Mouse (Mus musculus) hindbrain, embryonic 15.5 days (tissue): ENCODE measurements around the gene Slc1a1. TPM values are rescaled to one million over a fixed set of nuclear protein-coding genes. Genes with fewer than 3 reads are reported as not detected.
A peak's percentile ranks its signal among the peaks of the same experiment; 100 is the strongest.

Experiments
- ATAC-seq: fragments of 200-750 bp; cut with Nextera tagmentation; 2 replicates; pipeline ENCODE4 v1.8.0; 2017; ENCODE audit warnings: low read depth, moderate number of reproducible peaks, moderate TSS enrichment; ENCODE audit not compliant: low FRiP score
- H3K27ac ChIP-seq: fragments of 300-500 bp; sonication (generic); replicated peaks from 2 replicates; pipeline ENCODE4 v1.5.1; 2015; ENCODE audit warnings: mild to moderate bottlenecking, inconsistent platforms
- H3K27me3 ChIP-seq: fragments of 300-500 bp; sonication (generic); 2 replicates; pipeline ENCODE4 v1.6.1; 2015; ENCODE audit warnings: control low read depth, inconsistent platforms
- H3K36me3 ChIP-seq: fragments of 300-500 bp; sonication (generic); 2 replicates; pipeline ENCODE4 v1.6.1; 2015; ENCODE audit warnings: control low read depth, inconsistent platforms
- H3K4me1 ChIP-seq: fragments of 300-500 bp; sonication (generic); replicated peaks from 2 replicates; pipeline ENCODE4 v1.6.1; 2015; ENCODE audit warnings: control low read depth, inconsistent platforms
- H3K4me2 ChIP-seq: fragments of 300-500 bp; sonication (generic); 2 replicates; pipeline ENCODE4 v1.6.1; 2015; ENCODE audit warnings: moderate library complexity, mild to moderate bottlenecking, inconsistent platforms
- H3K4me3 ChIP-seq: fragments of 300-500 bp; sonication (generic); 2 replicates; pipeline ENCODE4 v1.5.1; 2015; ENCODE audit warnings: mild to moderate bottlenecking, inconsistent platforms
- H3K9ac ChIP-seq: fragments of 300-500 bp; sonication (generic); 2 replicates; pipeline ENCODE4 v1.6.1; 2015; ENCODE audit warnings: inconsistent platforms
- H3K9me3 ChIP-seq: fragments of 300-500 bp; sonication (generic); 2 replicates; pipeline ENCODE4 v1.6.1; 2016; ENCODE audit warnings: control low read depth, inconsistent platforms
- WGBS: fragments of 180-500 bp; shearing (Covaris S2); methylation state at CpG from one replicate; pipeline ENCODE4 v1.1.7; 2015; 5-methylcytosine and 5-hydroxymethylcytosine counted together
- polyA plus RNA-seq: library from polyadenylated mRNA; unstranded; fragments of >200 nt; fragmentation: Nextera tagmentation; extraction: Ambion mirVana; gene quantifications from 2 replicates; pipeline ENCODE4 v1.2.1, GENCODE M21; 2015

The Slc1a1 gene
- polyA plus RNA-seq, 1 experiment from 2014 or later, result 44.5 TPM

- Histone ChIP-seq H3K4me3 (no peak overlapping the region), H3K9me3 (no peaks in the 10 kb centered on the region), H3K27me3 (no peaks in the 10 kb centered on the region), H3K4me1 (no peaks in the 10 kb centered on the region), H3K9ac (no peak overlapping the region), H3K4me2 (no peak overlapping the region), H3K36me3 (no peaks in the 10 kb centered on the region), H3K27ac (no peak overlapping the region)
- no peak for ATAC-seq
Measured at GRCm38 (mm10) chr19:28929034-28929433, 94.2 kb downstream of the Slc1a1 start.

DNA sequence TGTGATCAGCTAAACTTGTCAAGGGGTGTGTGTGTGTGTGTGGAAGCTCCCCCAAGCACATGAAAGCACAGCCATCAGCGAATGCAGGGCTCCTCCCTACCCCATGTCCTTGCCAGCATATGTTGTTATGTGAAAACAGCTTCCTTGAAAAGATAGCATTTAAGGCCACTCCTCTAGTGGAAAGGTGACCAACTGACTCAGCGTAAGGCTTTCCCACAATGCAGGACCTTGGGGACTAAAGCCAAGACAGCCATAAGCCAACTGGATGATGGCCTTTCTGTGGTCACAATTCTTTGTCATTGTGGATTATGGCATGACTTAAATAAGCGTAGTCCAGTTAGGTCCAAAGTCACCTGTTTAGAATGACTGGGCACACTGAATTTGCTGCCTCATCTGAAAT lies 100.0 kb downstream of the Slc1a1 start:
- Histone ChIP-seq H3K36me3 (no peaks in the 10 kb centered on the region), H3K4me3 (no peak overlapping the region), H3K9me3 (no peaks in the 10 kb centered on the region), H3K27me3 (no peaks in the 10 kb centered on the region), H3K4me2 (no peak overlapping the region), H3K9ac (no peak overlapping the region), H3K27ac (no peak overlapping the region), H3K4me1 (no peaks in the 10 kb centered on the region)
- 88% methylated on average over 3 of the region's 3 CpGs for WGBS
- ATAC-seq, result no peak

- Histone ChIP-seq H3K27ac (no peak overlapping the region), H3K36me3 (no peaks in the 10 kb centered on the region), H3K4me1 (no peaks in the 10 kb centered on the region), H3K4me2 (no peak overlapping the region), H3K9me3 (no peaks in the 10 kb centered on the region), H3K9ac (no peak overlapping the region), H3K27me3 (no peaks in the 10 kb centered on the region), H3K4me3 (no peak overlapping the region)
- no peak for ATAC-seq
- 76% methylated on average over 9 of the region's 9 CpGs for WGBS
Measured at GRCm38 (mm10) chr19:28940135-28940874, 105.5 kb downstream of the Slc1a1 start.

- Histone ChIP-seq H3K9ac (no peak overlapping the region), H3K4me1 (no peaks in the 10 kb centered on the region), H3K4me3 (no peak overlapping the region), H3K36me3 (no peaks in the 10 kb centered on the region), H3K9me3 (no peaks in the 10 kb centered on the region), H3K4me2 (no peak overlapping the region), H3K27me3 (no peaks in the 10 kb centered on the region), H3K27ac (no peak overlapping the region)
- ATAC-seq, result no peak
- 73% methylated on average over 4 of the region's 4 CpGs for WGBS
Measured at GRCm38 (mm10) chr19:28941271-28941670, 106.4 kb downstream of the Slc1a1 start.

GRCm38 (mm10) chr19:28946782-28947181 lies 111.9 kb downstream of the Slc1a1 start:
- Histone ChIP-seq H3K27ac (no peak overlapping the region), H3K4me1 (no peaks in the 10 kb centered on the region), H3K9me3 (no peaks in the 10 kb centered on the region), H3K4me2 (no peak overlapping the region), H3K36me3 (no peaks in the 10 kb centered on the region), H3K9ac (no peak overlapping the region), H3K4me3 (no peak overlapping the region), H3K27me3 (no peaks in the 10 kb centered on the region)
- ATAC-seq, result no peak
- 63% methylated on average over 4 of the region's 4 CpGs for WGBS

DNA sequence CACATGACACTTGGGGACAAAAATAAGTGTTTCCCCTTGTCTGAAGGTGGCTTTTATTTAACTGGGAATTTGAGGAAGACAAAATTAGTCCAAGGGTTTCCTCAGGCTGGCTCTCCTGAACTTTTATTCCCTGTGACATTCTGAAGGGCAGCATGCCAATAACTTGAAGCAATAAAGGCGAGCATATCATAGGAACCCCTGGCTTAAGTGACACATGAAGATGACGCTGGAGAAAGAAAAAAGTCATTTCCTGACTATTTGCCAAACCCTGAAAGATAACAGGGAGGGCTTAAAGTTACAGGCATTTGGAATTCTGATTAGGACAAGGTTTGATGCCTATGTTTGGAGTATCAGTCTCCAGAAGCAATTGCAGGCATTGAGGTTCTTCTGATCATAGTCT lies 112.5 kb downstream of the Slc1a1 start:
- Histone ChIP-seq H3K27ac (no peak overlapping the region), H3K36me3 (no peaks in the 10 kb centered on the region), H3K27me3 (no peaks in the 10 kb centered on the region), H3K9ac (no peak overlapping the region), H3K4me3 (no peak overlapping the region), H3K9me3 (no peaks in the 10 kb centered on the region), H3K4me1 (no peaks in the 10 kb centered on the region), H3K4me2 (no peak overlapping the region)
- ATAC-seq, result no peak
- WGBS, result 67% methylated on average over 2 of the region's 2 CpGs

- H3K27me3 ChIP-seq, result no peaks in the 10 kb centered on the region
- no peak overlapping the region for H3K4me3 ChIP-seq
- no peaks in the 10 kb centered on the region for H3K4me1 ChIP-seq
- no peak overlapping the region for H3K27ac ChIP-seq
- no peak overlapping the region for H3K9ac ChIP-seq
- WGBS, result 74% methylated on average over 5 of the region's 5 CpGs
- H3K9me3 ChIP-seq, result no peaks in the 10 kb centered on the region
- H3K36me3 ChIP-seq, result no peaks in the 10 kb centered on the region
- ATAC-seq, result no peak
- H3K4me2 ChIP-seq, result no peak overlapping the region
Measured at GRCm38 (mm10) chr19:28951251-28951650, 116.4 kb downstream of the Slc1a1 start.

DNA sequence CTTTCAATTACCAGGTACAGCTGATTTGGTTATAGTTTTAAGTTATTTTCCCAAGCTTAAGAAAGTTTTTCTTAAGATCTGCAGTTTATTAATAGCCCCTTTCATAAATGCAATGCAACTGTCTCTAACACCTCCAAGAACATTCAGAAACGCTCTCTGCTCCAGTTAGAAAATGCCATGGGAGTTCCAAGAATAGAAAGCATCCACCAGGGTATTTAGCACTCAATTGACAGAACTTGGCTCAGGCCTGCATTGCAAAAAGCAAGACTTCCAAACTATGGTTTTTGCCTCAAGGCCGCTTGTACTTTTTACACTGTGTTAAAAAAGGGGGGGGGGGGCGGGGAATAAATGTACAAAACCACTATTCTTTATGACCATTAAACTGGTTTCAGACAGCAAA lies 128.3 kb downstream of the Slc1a1 start:
- Histone ChIP-seq H3K4me2 (peak overlapping the region; percentile 94), H3K27ac (peak overlapping the region; percentile 91), H3K4me3 (peak overlapping the region; percentile 86), H3K9ac (no peak overlapping the region), H3K4me1 (peaks cover 29% of the 10 kb centered on the region), H3K27me3 (no peaks in the 10 kb centered on the region), H3K36me3 (no peaks in the 10 kb centered on the region), H3K9me3 (no peaks in the 10 kb centered on the region)
- 38% methylated on average over 3 of the region's 3 CpGs for WGBS
- ATAC-seq, result no peak

DNA sequence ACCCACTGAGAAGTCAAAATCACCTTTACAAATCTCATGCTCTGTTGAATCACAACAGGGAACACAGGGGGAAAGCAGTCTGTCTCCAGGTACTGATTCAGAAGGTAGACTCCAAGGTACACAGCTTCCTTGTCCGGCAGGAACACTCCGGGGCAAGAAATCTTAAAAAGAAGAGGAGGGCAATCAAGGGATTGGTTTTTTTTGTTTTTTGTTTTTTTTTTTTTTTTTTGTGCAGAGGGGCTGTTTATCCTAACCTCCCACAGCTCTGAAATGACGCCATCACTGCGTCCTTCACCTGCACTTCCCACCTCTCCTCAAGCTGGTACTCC lies 128.6 kb downstream of the Slc1a1 start:
- Histone ChIP-seq H3K4me1 (peaks cover 29% of the 10 kb centered on the region), H3K27me3 (no peaks in the 10 kb centered on the region), H3K4me2 (peak overlapping the region; percentile 94), H3K4me3 (peak overlapping the region; percentile 86), H3K9me3 (no peaks in the 10 kb centered on the region), H3K9ac (peak overlapping the region; percentile 90), H3K27ac (peak overlapping the region; percentile 91), H3K36me3 (no peaks in the 10 kb centered on the region)
- 4% methylated on average over 4 of the region's 4 CpGs for WGBS
- peak; percentile 17; the same call in 1 of the 2 replicates for ATAC-seq

Other genes with a start within 250 kb of the Slc1a1 start
- gene Glis3, start 155.0 kb upstream of the Slc1a1 start, polyA plus RNA-seq, result 3.6 and 3.8 TPM in 2 replicates
- 12.2 and 13.6 TPM in 2 replicates for gene Plpp6, start 128.9 kb downstream of the Slc1a1 start, polyA plus RNA-seq
- 0.72 and 1.7 TPM in 2 replicates for gene 4430402I18Rik, start 132.8 kb downstream of the Slc1a1 start, polyA plus RNA-seq
- gene Cdc37l1, start 155.3 kb downstream of the Slc1a1 start, polyA plus RNA-seq, result 42.1 and 47.1 TPM in 2 replicates
- gene Ak3, start 212.9 kb downstream of the Slc1a1 start, polyA plus RNA-seq, result 68.5 and 75.3 TPM in 2 replicates